Mouse (Mus musculus): ENCODE measurements around the gene Tbck.

Tbck gene

DNA sequence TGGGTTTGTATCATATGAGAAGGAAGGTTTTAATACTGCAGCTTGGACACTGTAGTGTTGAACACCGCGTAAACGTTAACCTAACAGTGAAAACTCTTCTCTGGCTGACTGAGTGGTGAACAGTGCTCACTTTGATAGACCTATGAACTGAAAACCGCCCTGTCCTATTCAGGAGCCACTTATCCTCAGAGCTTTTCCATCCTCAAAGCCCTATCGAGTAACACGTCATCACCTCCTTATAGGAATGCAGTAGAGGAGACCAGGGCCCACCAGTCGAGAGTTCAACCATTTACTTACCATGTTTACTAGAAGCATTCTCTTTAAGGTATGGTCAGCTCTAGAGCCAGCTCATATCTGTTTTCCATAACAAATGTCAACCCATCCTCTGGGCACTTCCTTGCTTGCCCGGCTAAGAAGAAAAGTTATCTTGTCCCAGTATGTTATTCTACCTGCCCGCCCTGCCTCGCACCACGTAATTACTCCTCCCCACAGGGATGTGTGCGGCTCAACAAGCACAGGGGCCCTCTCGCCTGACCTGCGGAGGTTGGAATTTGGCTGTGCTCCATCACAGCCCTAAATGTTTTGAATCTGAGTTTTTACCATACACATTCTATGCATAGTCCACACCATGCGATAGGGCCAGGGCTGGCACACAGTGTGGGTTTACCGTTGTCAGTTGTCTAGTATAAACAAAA is 147.4 kb downstream of the Tbck start:
- DNase-seq (ENCODE audit: low spot score in 2 of 2): no peak

DNA sequence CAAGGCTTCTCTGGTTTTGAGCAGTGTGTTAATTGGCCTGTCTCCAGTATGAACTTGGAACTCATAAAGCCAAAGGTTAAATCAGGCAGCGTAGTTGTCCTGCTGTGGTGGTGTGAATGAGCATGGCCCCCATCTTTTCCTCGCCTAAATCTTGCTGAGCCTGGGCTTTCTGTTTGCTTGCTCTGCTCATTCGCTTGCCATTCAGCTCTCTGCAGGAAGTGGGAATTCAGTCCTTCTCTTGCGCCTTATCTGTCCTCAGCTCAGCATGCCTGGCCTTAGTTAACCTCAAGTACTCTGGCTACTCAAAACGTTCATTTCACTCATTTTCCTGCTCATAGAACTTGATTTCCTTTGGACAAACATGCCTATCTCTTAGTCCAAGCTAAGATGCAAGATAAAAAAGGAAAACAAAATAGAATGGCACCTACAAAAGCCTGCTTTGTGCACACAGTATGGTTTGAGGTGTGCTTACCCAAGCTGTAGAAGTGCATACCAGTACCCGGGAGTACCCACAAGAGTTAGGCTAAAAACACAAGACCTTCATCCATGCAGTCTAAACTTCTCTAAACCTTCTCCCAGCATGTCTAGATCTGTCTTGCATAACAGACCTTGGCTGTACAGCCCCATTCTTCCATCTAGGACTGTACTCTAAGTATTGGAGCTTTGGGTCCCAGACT is 151.3 kb downstream of the Tbck start:
- DNase-seq (ENCODE audit: low spot score in 2 of 2): no peak

DNA sequence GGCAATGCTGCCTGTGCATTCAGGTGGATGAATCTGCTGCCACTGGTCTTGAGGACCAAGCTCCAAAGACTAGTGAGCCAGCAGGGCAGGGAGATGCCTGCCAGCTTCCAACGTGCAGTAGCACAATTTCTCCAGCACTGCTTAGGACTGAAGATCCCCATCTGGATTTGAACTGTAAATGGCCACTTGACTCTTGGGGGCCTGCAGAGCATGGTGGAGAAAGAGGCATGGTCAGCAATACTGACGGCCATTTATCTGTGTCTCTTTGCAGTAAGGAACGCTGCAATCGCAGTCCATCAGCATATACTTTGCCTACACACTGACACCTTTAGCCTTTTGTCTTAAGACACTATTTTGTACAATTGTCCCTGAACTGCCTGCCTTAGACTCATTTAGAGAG is 153.2 kb downstream of the Tbck start:
- DNase-seq (ENCODE audit: low spot score in 2 of 2): no peak

DNA sequence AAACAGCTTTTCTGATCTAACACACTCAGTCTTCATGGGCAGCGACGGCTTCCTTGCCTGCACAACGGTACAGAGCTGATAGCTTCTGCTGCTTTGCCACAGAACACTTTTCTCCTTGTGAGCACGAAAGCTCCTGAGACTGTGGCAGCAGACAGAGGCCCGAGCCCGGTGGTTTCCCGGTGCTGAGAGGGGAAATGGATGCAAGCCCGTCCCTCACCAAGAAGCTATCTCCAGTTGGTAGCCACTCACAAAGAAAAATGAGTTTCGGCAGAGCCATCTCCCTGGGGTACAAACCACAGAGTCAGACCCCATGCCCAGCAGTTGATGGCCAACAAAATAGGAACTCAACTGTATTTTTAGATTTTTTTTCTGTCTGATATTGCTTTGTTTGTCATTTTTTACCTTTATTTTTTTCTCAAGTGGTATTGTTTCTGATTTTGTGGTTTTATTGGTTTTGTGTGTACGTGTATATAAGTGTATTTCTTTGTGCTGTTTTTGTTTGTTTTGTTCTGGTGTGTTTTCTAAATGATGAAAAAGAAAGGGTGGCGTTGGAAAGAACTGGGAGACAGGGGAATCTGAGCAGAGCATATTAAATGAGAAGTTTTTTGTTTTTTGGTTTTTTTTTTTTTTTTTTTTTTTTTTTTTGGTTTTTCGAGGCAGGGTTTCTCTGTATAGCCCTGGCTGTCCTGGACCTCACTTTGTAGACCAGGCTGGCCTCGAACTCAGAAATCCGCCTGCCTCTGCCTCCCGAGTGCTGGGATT is 154.9 kb downstream of the Tbck start:
- no peak for DNase-seq (ENCODE audit: low spot score in 2 of 2)

DNA sequence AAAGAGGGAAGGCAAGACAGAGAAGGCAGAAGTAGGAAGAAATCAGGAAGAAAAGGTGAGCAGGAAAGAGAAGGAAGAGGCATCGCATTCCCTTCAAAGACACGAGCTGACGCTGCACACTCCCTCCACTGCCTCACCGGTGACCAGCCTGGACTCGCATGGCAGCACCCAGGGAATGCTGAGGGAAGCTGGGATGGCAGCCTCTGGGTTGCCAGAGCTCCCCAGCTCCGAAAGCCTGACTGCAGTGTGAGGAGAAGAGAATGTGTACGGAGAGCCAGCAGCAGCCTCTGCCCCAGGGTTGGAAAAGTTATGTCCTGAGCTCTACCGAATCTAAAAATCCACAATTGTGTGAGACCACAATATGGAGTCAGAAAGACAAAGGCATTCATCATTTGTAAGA is 155.6 kb downstream of the Tbck start:
- no peak for DNase-seq (ENCODE audit: low spot score in 2 of 2)

DNA sequence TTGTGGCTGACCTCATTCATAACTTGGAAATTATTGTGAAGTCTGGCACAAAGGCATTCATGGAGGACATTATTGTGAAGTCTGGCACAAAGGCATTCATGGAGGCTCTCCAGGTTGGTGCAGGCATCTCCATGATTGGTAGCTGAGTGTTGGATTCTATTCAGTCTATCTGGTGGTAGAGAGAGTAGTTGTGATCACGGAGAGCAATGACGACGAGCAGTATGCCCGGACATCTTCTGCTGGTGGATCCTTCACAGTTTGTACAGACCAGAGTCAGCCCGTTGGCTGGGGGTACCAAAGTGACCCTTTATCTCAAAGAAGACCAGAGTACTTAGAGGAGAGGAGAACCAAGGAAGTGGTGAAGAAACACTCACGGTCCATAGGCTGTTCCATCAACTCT is 158.7 kb downstream of the Tbck start:
- DNase-seq (ENCODE audit: low spot score in 2 of 2): no peak

DNA sequence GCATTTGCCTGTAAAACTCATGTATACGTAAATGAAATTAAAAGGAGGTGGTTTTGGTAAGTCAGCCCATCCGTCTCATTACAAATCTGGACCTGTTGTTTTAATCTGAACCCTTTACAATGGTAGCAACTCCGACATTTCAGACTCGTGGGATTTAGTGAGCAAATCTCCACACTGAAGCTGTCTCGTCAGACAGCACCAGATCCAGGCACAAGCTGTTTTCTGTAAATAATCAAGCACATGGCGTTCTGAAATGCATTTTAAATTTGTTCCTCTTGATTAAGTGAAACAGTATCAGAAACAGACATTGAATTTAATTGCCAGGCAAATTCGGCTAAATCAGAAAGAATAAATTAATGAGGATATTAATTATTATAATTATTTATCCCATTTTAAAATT is 165.7 kb downstream of the Tbck start:
- DNase-seq (ENCODE audit: low spot score in 2 of 2): no peak

DNA sequence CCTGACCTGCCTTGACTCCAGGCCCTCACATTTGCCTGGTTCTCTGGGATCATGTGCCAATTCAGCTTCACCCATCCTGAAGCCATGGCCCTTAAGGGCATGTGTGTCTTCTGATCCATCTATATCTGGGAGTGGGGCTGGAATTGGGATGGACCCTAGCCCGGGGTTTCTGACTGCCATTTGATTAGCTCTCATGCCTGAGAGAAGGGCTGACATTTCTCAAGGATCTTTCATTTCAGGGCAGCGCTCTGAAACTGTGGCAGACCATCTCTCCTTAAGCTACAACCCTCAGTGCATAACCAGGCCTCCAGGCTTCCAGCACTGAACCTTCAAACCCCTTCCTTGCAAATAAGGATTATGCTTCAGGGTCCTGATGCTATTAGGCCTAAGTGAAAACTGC is 166.5 kb downstream of the Tbck start:
- DNase-seq (ENCODE audit: low spot score in 2 of 2): no peak

DNA sequence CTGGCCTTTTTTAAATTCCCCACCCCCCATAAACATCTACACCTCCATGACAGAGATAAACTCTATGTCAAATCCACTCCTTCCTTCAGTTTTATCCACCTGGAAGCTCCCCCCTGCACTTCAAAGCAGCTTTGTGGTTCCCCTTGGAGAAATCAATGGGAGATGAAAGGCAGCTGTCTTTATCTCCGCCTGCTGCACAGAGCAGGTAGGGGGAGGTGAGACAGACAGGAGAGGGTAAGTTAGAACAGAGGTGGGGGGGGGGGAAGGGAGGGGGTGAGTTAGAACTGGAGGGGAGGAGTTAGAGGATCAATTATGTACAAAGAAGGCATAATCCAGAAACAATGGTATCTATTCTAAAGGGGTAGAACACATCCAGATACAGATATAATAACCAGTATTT is 167.5 kb downstream of the Tbck start:
- DNase-seq (ENCODE audit: low spot score in 2 of 2): no peak

DNA sequence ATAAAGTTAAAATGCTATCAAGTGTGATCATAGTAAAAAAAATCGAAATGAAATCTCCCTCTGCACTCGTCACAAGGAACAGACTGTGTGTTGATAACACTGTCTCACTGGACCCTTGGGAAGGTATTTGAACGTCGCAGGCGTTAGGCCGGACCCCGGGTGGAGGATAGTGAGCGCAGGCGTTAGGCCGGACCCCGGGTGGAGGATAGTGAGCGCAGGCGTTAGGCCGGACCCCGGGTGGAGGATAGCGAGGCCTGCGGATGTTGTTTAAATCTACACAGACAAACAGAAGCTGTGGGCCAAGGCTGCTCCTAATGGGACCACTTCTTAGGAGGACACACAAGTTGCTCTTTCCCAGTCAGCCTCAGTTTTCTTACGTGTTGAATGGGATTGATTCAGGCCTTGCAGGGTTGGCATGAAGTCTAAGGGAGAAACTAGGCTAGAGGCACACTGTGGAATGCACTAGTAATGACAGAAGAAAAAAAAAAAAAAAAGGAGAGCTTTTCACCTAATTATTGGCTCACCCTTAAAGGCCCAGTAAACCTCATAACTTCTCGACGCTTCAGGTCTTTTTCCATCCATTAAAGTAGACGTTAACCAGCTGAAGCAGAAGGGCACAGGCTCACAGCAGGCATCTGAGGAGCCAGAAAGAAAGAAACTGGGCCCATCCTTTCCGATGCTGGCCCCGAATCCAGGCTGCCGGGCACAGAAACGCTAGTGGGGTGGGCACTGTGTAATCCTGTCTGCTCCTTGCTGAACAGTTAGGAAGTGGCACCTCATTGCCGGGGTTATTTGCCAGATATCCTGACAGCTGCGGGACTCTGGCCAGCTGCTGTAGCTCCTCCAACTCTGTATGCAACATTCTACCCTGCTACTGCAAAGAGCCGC is 168.1 kb downstream of the Tbck start:
- no peak for DNase-seq (ENCODE audit: low spot score in 2 of 2)

DNA sequence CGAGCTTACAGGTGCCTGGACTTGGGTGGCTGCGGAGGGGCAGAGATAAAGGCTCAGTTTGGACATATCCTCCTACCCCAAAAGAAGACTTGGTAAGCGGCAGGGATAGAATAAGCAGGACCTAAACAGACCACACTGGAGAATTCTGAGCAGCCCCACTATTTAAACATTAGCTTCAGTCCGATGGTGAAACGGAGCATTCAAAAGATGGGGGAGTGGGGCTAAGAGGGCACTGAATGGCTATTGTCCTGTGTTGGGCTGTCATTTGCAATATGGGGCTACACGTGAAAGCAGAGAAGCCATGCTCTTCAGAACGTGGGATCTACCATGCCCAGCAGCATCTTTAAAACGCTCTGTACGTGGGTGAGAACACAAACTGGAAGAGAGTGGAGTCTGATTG is 170.3 kb downstream of the Tbck start:
- DNase-seq (ENCODE audit: low spot score in 2 of 2): no peak

DNA sequence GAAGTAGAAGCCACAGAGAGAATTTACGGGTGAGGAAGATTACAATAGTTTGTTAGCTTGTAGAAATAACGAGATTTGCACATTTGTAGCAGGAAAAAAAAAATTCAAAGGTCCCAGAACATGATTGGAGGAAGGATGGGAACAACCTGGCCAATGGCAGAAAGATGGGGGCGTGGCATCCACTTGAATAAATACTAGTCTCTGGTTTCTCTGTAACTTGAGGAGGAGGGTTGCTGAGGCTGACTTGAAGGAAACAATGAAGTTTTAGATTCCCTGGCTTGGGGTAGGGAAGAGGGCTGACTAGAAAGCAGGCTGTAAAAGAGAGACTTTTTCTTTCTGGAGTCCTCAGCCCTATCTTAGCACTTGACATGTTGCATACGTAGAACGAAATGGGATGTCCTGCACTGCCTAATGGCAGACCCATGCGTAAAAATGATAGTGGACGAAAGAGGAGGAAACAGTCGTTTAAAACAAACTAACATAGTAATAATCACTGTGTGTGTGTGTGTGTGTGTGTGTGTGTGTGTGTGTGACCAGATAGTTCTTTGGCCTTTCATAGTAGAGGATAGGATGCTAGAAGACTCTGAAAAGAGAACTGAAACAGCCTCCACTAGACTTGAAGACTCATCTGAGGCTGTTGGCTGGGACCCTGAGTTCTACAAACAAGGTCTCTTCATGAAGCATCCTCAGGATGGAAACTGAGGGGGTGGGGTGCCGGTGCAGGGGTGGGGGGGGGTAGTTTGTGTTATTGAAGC is 171.7 kb downstream of the Tbck start:
- no peak for DNase-seq (ENCODE audit: low spot score in 2 of 2)

DNA sequence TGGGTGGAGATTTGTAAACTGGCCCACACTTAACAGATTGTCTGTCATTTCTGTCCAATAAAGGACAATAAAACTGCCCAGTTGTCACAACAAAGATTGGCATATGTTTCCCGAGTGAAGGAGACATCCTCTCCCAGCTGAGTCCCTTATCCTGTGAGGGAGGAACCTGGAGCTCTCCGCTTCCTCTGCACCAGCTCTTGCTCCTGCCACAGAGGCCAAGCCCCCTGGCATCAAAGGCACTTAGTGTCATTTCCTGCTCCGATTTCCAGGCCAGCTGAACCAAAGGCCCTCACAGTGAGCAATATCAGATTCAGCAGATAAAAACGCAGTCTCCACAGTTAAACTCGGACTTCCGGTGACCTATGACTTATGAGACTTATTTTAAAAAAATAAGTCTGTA is 172.7 kb downstream of the Tbck start:
- no peak for DNase-seq (ENCODE audit: low spot score in 2 of 2)

DNA sequence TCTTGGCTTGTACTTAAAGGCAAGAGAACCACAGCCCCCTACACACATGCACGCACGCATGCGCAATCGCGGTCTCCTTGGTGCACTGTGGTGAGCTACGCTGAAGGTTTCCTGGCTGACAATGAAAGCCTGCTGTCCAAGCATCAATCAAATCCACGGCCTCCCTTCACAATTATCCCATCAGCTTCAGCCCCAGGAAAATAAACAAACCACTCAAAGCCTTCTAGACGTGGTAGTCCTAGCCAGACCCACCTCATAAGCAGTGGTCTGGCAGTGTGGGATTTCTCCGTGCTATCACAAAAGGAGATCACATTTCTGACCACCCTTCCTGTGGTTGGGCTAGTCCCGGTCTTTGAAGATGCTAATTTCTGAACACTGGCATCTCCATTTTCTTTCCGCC is 174.9 kb downstream of the Tbck start:
- DNase-seq (ENCODE audit: low spot score in 2 of 2): no peak

DNA sequence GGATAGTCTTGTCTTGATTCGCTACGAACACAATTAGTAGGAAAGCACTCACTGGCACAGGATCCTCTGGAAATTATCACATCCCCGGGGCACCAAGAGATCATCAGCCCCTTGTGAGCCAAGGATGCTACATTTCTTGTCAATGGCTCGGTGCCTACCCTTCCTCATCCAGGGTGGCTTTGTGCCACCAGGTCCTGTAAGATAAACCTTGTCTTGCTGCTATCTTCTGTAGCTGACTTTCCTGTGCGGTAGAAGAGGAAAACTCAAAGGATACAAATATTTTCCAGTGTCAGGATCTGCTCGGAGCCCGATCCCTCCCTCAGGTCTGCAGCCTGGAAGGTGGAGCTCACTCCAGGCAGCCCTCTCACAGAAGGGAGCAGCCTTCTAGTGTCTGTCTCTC is 175.6 kb downstream of the Tbck start:
- DNase-seq (ENCODE audit: low spot score in 2 of 2): no peak

DNA sequence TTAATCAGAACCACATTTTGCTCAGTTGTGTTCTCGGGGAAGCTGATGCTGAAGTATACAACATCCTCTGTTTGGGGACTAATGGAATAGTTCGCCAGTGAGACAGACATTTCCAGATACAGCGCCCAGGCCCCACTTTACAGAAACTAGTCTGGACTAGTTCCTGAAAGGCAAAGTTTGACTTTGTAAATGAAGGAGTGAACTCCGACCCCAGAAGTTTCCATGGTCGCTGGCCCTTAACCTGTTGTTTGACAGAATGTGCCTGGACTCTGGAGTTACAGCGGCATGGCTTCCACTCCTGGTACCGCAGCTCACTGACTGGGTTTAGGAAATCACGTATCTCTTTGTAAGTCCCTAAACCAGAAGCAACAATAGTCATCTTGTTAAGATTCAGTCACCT is 176.9 kb downstream of the Tbck start:
- DNase-seq (ENCODE audit: low spot score in 2 of 2): no peak

DNA sequence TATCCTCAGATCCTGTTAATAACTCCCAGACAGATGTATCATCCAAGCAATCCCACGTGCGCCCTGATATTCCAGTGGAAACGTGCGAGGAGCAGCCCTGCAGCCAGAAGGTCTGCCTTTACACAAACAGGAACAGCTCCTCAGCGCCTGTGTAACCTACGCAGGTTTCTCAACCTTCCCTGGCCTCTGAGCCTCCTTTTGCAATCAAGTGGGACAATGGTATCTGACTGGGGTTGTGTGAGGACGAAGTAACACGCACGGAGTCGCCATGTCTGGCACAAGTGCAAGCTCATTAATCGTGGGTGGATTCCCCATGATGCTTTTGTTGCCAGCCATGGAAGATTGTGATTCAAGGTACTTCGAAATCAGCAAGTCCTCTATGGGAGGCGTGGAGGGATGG is 179.9 kb downstream of the Tbck start:
- no peak for DNase-seq (ENCODE audit: low spot score in 2 of 2)

DNA sequence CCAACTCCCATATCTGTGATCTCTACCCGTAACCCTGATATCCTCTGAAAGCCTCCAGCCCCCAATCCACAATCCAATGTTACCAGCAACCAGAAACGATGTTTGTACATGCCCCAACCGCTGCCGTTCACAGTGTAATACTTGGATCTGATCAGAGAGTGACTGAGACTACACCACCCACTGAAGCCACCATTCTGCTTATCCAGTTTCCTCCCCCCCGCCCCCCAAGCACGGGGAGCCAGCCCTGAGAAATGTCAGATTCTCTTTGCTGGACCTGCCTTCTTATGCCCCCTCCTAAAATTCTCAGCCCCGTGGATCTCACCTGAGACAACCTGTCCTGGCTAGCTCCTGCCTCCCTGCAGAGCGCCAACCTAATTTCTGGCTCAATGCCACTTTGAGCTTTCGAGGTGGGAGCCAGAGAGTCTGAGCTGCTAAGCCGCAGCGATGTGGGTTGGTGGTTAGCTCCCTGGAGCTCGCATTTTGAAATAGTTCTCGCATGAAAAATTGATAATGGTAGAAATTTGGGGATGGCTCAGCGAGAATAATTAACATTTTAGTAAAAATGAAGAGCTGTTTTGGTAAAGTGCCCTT is 180.5 kb downstream of the Tbck start:
- DNase-seq (ENCODE audit: low spot score in 2 of 2): no peak

DNA sequence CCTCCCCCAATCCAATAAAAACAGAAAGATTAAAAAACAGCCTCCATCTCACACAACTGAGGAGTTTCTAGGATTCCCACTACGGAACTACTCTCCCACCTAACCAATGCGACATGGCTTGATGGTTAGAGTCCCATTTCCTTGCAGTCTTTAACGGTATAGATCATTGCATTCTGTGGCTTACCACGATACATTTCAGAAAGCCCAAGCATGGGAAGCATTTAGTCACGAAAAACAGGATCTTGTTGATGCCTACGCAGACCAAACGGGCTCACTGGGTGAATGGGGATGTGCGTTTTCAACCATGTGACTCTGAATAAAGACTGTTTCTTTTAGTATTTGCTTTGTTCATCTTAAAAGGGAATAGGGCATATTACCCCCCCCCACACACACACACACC is 181.0 kb downstream of the Tbck start:
- no peak for DNase-seq (ENCODE audit: low spot score in 2 of 2)

DNA sequence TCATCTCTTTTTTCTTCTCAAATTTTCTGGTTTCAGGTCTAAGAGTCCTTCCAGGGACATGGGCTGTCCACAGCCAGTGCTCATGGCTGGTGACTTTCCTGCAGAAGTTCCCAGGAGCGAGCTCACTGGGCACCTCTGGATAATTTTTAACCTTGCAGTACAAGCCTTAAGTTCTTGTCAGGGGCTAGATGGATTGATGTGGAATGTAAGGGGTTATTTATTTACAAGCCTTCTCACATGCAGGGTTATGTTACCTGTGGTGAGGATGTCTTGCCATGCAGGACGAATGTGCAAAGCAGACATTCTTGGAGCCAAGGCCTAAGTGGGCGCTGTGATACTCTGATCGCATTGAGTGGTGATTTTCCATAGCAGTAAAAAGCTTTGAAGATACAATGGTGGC is 181.7 kb downstream of the Tbck start:
- DNase-seq (ENCODE audit: low spot score in 2 of 2): no peak

DNA sequence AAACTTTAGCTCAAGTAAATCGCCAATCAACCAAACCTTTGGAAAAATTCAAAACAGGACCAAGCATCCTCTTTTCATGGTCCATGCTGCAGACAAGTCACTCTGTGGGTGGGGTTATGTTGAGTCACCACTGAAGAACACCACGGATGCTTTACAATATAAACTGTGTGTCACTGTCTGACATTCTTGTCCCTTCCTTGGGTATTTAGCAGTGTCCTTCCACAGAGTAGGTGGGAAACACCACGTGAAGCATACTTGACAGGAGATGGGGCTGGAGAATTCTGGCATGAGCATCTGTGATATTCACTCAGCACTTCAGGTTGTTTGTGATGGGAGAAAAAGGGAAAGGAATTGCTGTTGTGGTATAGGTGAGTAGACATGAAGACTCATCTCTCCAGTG is 183.0 kb downstream of the Tbck start:
- DNase-seq (ENCODE audit: low spot score in 2 of 2): no peak

All from heart, adult 9 months (tissue).